Mouse (Mus musculus) brain, embryonic 14.5 days (tissue): Measurements from ENCODE around the gene Akr1b7. TPM values are rescaled to one million over a fixed set of nuclear protein-coding genes. Genes with fewer than 3 reads are reported as not detected.
A peak's percentile ranks its signal among the peaks of the same experiment; 100 is the strongest.
"Not testable (repeated sequence)": the region's sequence is repeated elsewhere in the genome, so short reads cannot be mapped to it uniquely, and the experiment has no call there.

Experiments
- DNase-seq: peaks from one replicate; pipeline ENCODE4 v3.0.0-alpha.2; 2011; ENCODE audit warnings: low read depth
- CTCF ChIP-seq: fragments of 200-500 bp; IDR thresholded peaks from 2 replicates; pipeline ENCODE4 v1.5.1; 2012; ENCODE audit warnings: inconsistent platforms, mild to moderate bottlenecking, moderate library complexity, borderline replicate concordance; ENCODE audit not compliant: insufficient read depth, insufficient read length; ENCODE audit errors: extremely low read depth
- POLR2A ChIP-seq: fragments of 200-500 bp; IDR thresholded peaks from 2 replicates; pipeline ENCODE4 v1.6.1; 2012; ENCODE audit warnings: mild to moderate bottlenecking, inconsistent platforms, borderline replicate concordance; ENCODE audit not compliant: poor library complexity, insufficient read depth, insufficient read length, severe bottlenecking; ENCODE audit errors: extremely low read depth
- polyA plus RNA-seq: library from polyadenylated mRNA; depleted of rRNA; stranded (reverse); fragments of >200 nt; gene quantifications from 2 replicates; pipeline ENCODE4 v1.2.3, GENCODE M21; 2012

Akr1b7 gene
- polyA plus RNA-seq, 1 experiment: 0.05 TPM

- no peak for DNase-seq
- TF ChIP-seq POLR2A: no peak
- no peak for TF ChIP-seq CTCF
Observed at GRCm38 (mm10) chr6:34388420-34389156, 23.5 kb upstream of the Akr1b7 start.

GRCm38 (mm10) chr6:34395897-34396296 is 16.2 kb upstream of the Akr1b7 start:
- TF ChIP-seq CTCF: no peak
- TF ChIP-seq POLR2A: no peak
- DNase-seq: no peak

- no peak for DNase-seq
- TF ChIP-seq POLR2A (no peak), CTCF (no peak)
Observed at GRCm38 (mm10) chr6:34398431-34398830, 13.7 kb upstream of the Akr1b7 start.

- DNase-seq: no peak
- TF ChIP-seq POLR2A (no peak), CTCF (no peak)
Observed at GRCm38 (mm10) chr6:34399606-34400220, 12.4 kb upstream of the Akr1b7 start.

- TF ChIP-seq POLR2A (no peak), CTCF (no peak)
- DNase-seq: no peak
Observed at GRCm38 (mm10) chr6:34400696-34401095, 11.4 kb upstream of the Akr1b7 start.

GRCm38 (mm10) chr6:34406746-34407145 is 5.4 kb upstream of the Akr1b7 start:
- TF ChIP-seq POLR2A: no peak
- TF ChIP-seq CTCF: no peak
- DNase-seq: no peak

GRCm38 (mm10) chr6:34407403-34407802 is 4.7 kb upstream of the Akr1b7 start:
- TF ChIP-seq POLR2A: no peak
- no peak for TF ChIP-seq CTCF
- peak; percentile 11 for DNase-seq

- no peak for TF ChIP-seq CTCF
- TF ChIP-seq POLR2A: no peak
- DNase-seq: no peak
Observed at GRCm38 (mm10) chr6:34412688-34413087, 554 bp downstream of the Akr1b7 start.

- not testable (repeated sequence) for DNase-seq
Observed at GRCm38 (mm10) chr6:34413386-34413785, 1.3 kb downstream of the Akr1b7 start.

- no peak for TF ChIP-seq CTCF
- no peak for TF ChIP-seq POLR2A
- no peak for DNase-seq
Observed at GRCm38 (mm10) chr6:34416521-34416920, 4.4 kb downstream of the Akr1b7 start.

GRCm38 (mm10) chr6:34419071-34419470 is 6.9 kb downstream of the Akr1b7 start:
- no peak for TF ChIP-seq POLR2A
- TF ChIP-seq CTCF: no peak
- no peak for DNase-seq

- TF ChIP-seq CTCF (no peak), POLR2A (no peak)
- no peak for DNase-seq
Observed at GRCm38 (mm10) chr6:34439006-34439405, 26.9 kb downstream of the Akr1b7 start.
